ENCODE assay signal across 8 mouse cellular contexts in the genomic region with DNA sequence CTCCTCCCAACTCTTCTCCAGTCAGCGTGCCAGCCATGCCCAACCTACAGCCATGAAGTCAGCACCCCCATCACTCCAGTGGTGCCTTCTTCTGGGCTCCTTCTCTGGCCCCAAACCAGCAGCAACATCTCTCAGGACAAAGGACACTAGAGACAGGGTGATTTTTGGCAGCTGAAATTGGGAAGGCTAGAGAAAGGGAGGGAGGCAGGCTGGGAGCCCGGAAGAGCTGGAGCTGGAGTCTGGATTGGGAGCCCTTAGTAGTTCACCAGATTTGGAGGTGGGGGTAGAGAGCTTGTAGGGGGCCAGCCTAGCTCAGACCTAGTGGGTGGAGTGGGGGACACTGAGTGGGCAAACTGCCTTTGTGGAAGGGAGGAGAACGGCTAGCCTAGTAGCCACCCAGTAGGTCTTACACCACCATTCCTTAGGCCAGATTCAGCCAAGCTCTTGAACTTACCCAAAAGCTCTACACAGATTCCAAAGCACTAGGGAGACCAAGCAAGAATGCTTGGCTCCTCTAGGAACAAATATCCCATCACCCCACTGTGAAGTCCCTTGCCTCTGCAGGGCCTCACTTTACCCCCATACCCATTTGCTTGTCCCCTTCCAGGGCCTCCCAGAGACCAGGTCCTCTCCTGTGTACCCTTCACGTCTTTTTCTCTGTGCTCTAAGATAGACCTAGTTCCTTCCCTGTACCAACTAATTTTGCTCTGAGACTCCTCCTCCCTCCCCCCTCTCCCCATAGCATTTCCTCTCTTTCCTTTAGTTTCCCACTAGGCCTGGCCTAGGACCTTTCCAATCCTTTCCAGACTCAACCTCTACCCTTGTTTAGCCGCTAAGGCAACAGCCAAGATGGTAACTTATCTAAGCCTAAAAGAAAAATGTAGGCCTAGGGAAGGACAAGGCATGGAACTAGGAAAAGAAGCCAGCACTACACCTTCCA. TPM values are rescaled to one million over a fixed set of nuclear protein-coding genes. Genes with fewer than 3 reads are reported as not detected.
DNase-seq lines count a peak whose midpoint lies in the region; ATAC-seq and TF ChIP-seq lines count a peak whose summit lies in the region.

No protein-coding gene starts in this region.

- no peaks in the 10 kb centered on the region for H3K9me3 ChIP-seq in limb, embryonic 14.5 days (ENCODE audit: control insufficient read depth, low read length)

- H3K4me2 ChIP-seq in limb, embryonic 14.5 days (replicated peaks; ENCODE audit: low read depth, low read length, severe bottlenecking): peak overlapping the region; percentile 72

- H3K9ac ChIP-seq in limb, embryonic 14.5 days (ENCODE audit: low read depth, low read length, severe bottlenecking): peak overlapping the region; percentile 93

- ATAC-seq in limb, embryonic 14.5 days (ENCODE audit: low FRiP score, low read depth): no peak

- H3K4me3 ChIP-seq in limb, embryonic 14.5 days (replicated peaks; ENCODE audit: low read length): peak overlapping the region; percentile 77
- peak overlapping the region; percentile 30 for H3K4me3 ChIP-seq in olfactory bulb, adult 2 months (ENCODE audit: insufficient read depth, low read depth, low read length)

- TF ChIP-seq CTCF in olfactory bulb, adult 2 months (IDR thresholded peaks at IDR 0.05; ENCODE audit: insufficient read depth, low read depth, low read length): no peak

- H3K4me1 ChIP-seq in limb, embryonic 14.5 days (ENCODE audit: control insufficient read depth, insufficient read depth, low read length): peaks cover 36% of the 10 kb centered on the region
- peaks cover 30% of the 10 kb centered on the region for H3K4me1 ChIP-seq in olfactory bulb, adult 2 months (ENCODE audit: control insufficient read depth, insufficient read depth, low read length)

- peak; percentile 34 to 36 for DNase-seq in lung, adult 18-20 months
- DNase-seq in lung, postnatal 25 days (ENCODE audit: low spot score): no peak
- DNase-seq in cerebellum, postnatal 14 days: peak; percentile 72 to 77
- peak; percentile 80 for DNase-seq in heart, adult 18-20 months
- DNase-seq in kidney, adult 11 months: peak; percentile 61
- DNase-seq in limb, embryonic 14.5 days (ENCODE audit: low spot score): peak; percentile 60
- no peak for DNase-seq in frontal cortex, postnatal 14 days (ENCODE audit: low spot score in 2 of 2)

- H3K27me3 ChIP-seq in limb, embryonic 14.5 days (ENCODE audit: control insufficient read depth, insufficient read depth, low read length): no peaks in the 10 kb centered on the region

- peak overlapping the region; percentile 98 for H3K27ac ChIP-seq in limb, embryonic 14.5 days (replicated peaks; ENCODE audit: low read depth, low read length)
- peak overlapping the region; percentile 79 for H3K27ac ChIP-seq in olfactory bulb, adult 2 months (ENCODE audit: insufficient read depth, low read depth, low read length)

- H3K36me3 ChIP-seq in limb, embryonic 14.5 days (ENCODE audit: control insufficient read depth, insufficient read depth, low read length): peaks cover 11% of the 10 kb centered on the region; the same call in 1 of the 2 replicates

- no peak for TF ChIP-seq POLR2A in limb, embryonic 14.5 days (IDR thresholded peaks at IDR 0.05; ENCODE audit: borderline replicate concordance, extremely low read depth, insufficient read depth, insufficient read length)
- no peak for TF ChIP-seq POLR2A in olfactory bulb, adult 2 months (IDR thresholded peaks at IDR 0.05; ENCODE audit: insufficient read depth, low read depth, low read length)

- 30% methylated on average over 5 of the region's 5 CpGs for WGBS in limb, embryonic 14.5 days
- WGBS in olfactory bulb, adult 2 months: 12% methylated on average over 5 of the region's 5 CpGs

RNA-seq across cellular contexts. Expression of a gene that starts 1.9 kb away (rescaled TPM):
- total RNA-seq in heart, adult 18-20 months (2021): 10 to 100 TPM; 41.1 to 46.9 TPM
- polyA plus RNA-seq in limb, embryonic 14.5 days (2012; rRNA removed): 102 and 141 TPM in 2 replicates
- 14.6 and 19.4 TPM in 2 replicates for polyA plus RNA-seq in limb, embryonic 14.5 days (2014; fragmentation: Nextera tagmentation; extraction: Ambion mirVana)
- polyA plus RNA-seq in olfactory bulb, adult 2 months (2012; ENCODE audit: insufficient read depth, insufficient read length, low replicate concordance, missing spikeins): not detected in 2 replicates

RNA-seq across cellular contexts. Expression of a gene that starts 2.4 kb away (rescaled TPM):
- not detected for total RNA-seq in heart, adult 18-20 months (2021)
- not detected in 2 replicates for polyA plus RNA-seq in limb, embryonic 14.5 days (2012; rRNA removed)
- not detected in 2 replicates for polyA plus RNA-seq in limb, embryonic 14.5 days (2014; fragmentation: Nextera tagmentation; extraction: Ambion mirVana)
- polyA plus RNA-seq in olfactory bulb, adult 2 months (2012; ENCODE audit: insufficient read depth, insufficient read length, low replicate concordance, missing spikeins): not detected in 2 replicates

RNA-seq across cellular contexts. Expression of a gene that starts 11.3 kb away (rescaled TPM):
- 1 to 10 TPM; 2.5 to 2.7 TPM for total RNA-seq in heart, adult 18-20 months (2021)
- 21.7 and 25.3 TPM in 2 replicates for polyA plus RNA-seq in limb, embryonic 14.5 days (2012; rRNA removed)
- 6.0 and 10.2 TPM in 2 replicates for polyA plus RNA-seq in limb, embryonic 14.5 days (2014; fragmentation: Nextera tagmentation; extraction: Ambion mirVana)
- polyA plus RNA-seq in olfactory bulb, adult 2 months (2012; ENCODE audit: insufficient read depth, insufficient read length, low replicate concordance, missing spikeins): 916 and 939 TPM in 2 replicates

RNA-seq across cellular contexts. Expression of a gene that starts 17.0 kb away (rescaled TPM):
- total RNA-seq in heart, adult 18-20 months (2021): 100 to 1,000 TPM; 277 to 290 TPM
- 285 and 290 TPM in 2 replicates for polyA plus RNA-seq in limb, embryonic 14.5 days (2012; rRNA removed)
- polyA plus RNA-seq in limb, embryonic 14.5 days (2014; fragmentation: Nextera tagmentation; extraction: Ambion mirVana): 438 and 458 TPM in 2 replicates
- polyA plus RNA-seq in olfactory bulb, adult 2 months (2012; ENCODE audit: insufficient read depth, insufficient read length, low replicate concordance, missing spikeins): 1,072 TPM in 1 of 2 replicates, not detected in the other

RNA-seq across cellular contexts. Expression of a gene that starts 19.7 kb away (rescaled TPM):
- 10 to 100 TPM in 1 of 2 experiments, 1 to 10 TPM in 1; 3.0 to 12.9 TPM for total RNA-seq in heart, adult 18-20 months (2021)
- 9.4 and 9.6 TPM in 2 replicates for polyA plus RNA-seq in limb, embryonic 14.5 days (2012; rRNA removed)
- polyA plus RNA-seq in limb, embryonic 14.5 days (2014; fragmentation: Nextera tagmentation; extraction: Ambion mirVana): 13.9 and 14.2 TPM in 2 replicates
- polyA plus RNA-seq in olfactory bulb, adult 2 months (2012; ENCODE audit: insufficient read depth, insufficient read length, low replicate concordance, missing spikeins): not detected in 2 replicates

Comparison
In these comparisons a context has a peak if more than half of its experiments do, and no peak if none do; other contexts are left out.
1. DNase-seq: peak in lung, adult 18-20 months (2 of 2), cerebellum, postnatal 14 days (2 of 2), heart, adult 18-20 months (2 of 2), kidney, adult 11 months (single experiment) and limb, embryonic 14.5 days (single experiment); none in lung, postnatal 25 days (single experiment) and frontal cortex, postnatal 14 days (0 of 2).
2. RNA of a gene that starts 1.9 kb away (polyA plus RNA-seq): 14.6 to 141 TPM in limb, embryonic 14.5 days; not detected in olfactory bulb, adult 2 months; every median in the first group is over 10 times any median in the second.
3. RNA of a gene that starts 11.3 kb away (polyA plus RNA-seq): 916 to 939 TPM in olfactory bulb, adult 2 months; 6.0 to 25.3 TPM in limb, embryonic 14.5 days; every median in the first group is over 10 times any median in the second.